Mouse (Mus musculus) myocyte (in vitro differentiated cells): ENCODE measurements around the gene Derl2. TPM values are rescaled to one million over a fixed set of nuclear protein-coding genes. Genes with fewer than 3 reads are reported as not detected.

Source experiments
- H3K27me3 ChIP-seq: one replicate; pipeline ENCODE4 v1.6.1; 2011; ENCODE audit not compliant: control insufficient read depth, insufficient read depth, insufficient read length
- H3K36me3 ChIP-seq: one replicate; pipeline ENCODE4 v1.6.1; 2011; ENCODE audit not compliant: control insufficient read depth, insufficient read depth
- H3K4me2 ChIP-seq: one replicate; pipeline ENCODE4 v1.6.1; 2011; ENCODE audit warnings: low read depth, control low read depth
- H3K4me3 ChIP-seq: one replicate; pipeline ENCODE4 v1.5.1; 2011; ENCODE audit warnings: mild to moderate bottlenecking, control low read depth, moderate library complexity
- H3K79me2 ChIP-seq: one replicate; pipeline ENCODE4 v1.6.1; 2011; ENCODE audit not compliant: control insufficient read depth, insufficient read depth
- H3ac ChIP-seq: one replicate; pipeline ENCODE4 v1.6.1; 2011; ENCODE audit not compliant: control insufficient read depth, insufficient read length
- CEBPB ChIP-seq: IDR thresholded peaks from 2 replicates; pipeline ENCODE4 v1.6.1; 2011; ENCODE audit warnings: mild to moderate bottlenecking, moderate library complexity; ENCODE audit not compliant: poor library complexity, insufficient read depth, severe bottlenecking
- E2F4 ChIP-seq: IDR thresholded peaks from one replicate; pipeline ENCODE4 v1.6.1; 2011; ENCODE audit warnings: mild to moderate bottlenecking, control low read depth, moderate library complexity; ENCODE audit not compliant: insufficient read depth
- MAX ChIP-seq: IDR thresholded peaks from one replicate; pipeline ENCODE4 v1.6.1; 2011; ENCODE audit warnings: low read depth, mild to moderate bottlenecking, control low read depth
- MYOD1 ChIP-seq, 3 experiments: IDR thresholded peaks; one replicate each; pipeline ENCODE4 v1.6.1; 2011; ENCODE audit warnings: control low read depth in 2 of 3, low read depth in 2 of 3, mild to moderate bottlenecking in 2 of 3, moderate library complexity in 1 of 3; ENCODE audit not compliant: insufficient read length in 2 of 3, control insufficient read depth in 1 of 3
- MYOG ChIP-seq, 3 experiments: IDR thresholded peaks; one replicate each; pipeline ENCODE4 v1.6.1; 2011; ENCODE audit warnings: control low read depth in 2 of 3, low read depth in 2 of 3, mild to moderate bottlenecking in 2 of 3; ENCODE audit not compliant: insufficient read length in 2 of 3, control insufficient read depth in 1 of 3, insufficient read depth in 1 of 3
- POLR2A ChIP-seq: IDR thresholded peaks from one replicate; pipeline ENCODE4 v1.6.1; 2011; ENCODE audit warnings: low read depth, mild to moderate bottlenecking, control low read depth, moderate library complexity; ENCODE audit not compliant: insufficient read length
- POLR2AphosphoS2 ChIP-seq: IDR thresholded peaks from one replicate; pipeline ENCODE4 v1.6.1; 2011; ENCODE audit warnings: low read depth, control low read depth; ENCODE audit not compliant: insufficient read length
- REST ChIP-seq: IDR thresholded peaks from one replicate; pipeline ENCODE4 v1.6.1; 2011; ENCODE audit warnings: mild to moderate bottlenecking, control low read depth, moderate library complexity; ENCODE audit not compliant: insufficient read depth, insufficient read length
- SRF ChIP-seq: IDR thresholded peaks from one replicate; pipeline ENCODE4 v1.6.1; 2011; ENCODE audit warnings: low read depth; ENCODE audit not compliant: control insufficient read depth, insufficient read length
- TCF12 ChIP-seq: IDR thresholded peaks from one replicate; pipeline ENCODE4 v1.6.1; 2011; ENCODE audit warnings: mild to moderate bottlenecking, control low read depth; ENCODE audit not compliant: poor library complexity, insufficient read depth, severe bottlenecking
- TCF3 ChIP-seq: IDR thresholded peaks from one replicate; pipeline ENCODE4 v1.6.1; 2011; ENCODE audit warnings: low read depth, control low read depth; ENCODE audit not compliant: insufficient read length
- USF1 ChIP-seq: IDR thresholded peaks from one replicate; pipeline ENCODE4 v1.6.1; 2011; ENCODE audit warnings: low read depth, mild to moderate bottlenecking, control low read depth, moderate library complexity
- polyA plus RNA-seq: library from polyadenylated mRNA; unstranded; fragments of >200 nt; fragmentation: generic; extraction: Trizol; gene quantifications from one replicate; pipeline ENCODE4 v1.2.1, GENCODE M21; 2012; ENCODE audit warnings: missing spikeins

Derl2 gene
- polyA plus RNA-seq, 1 experiment = 27.6 TPM

DNA sequence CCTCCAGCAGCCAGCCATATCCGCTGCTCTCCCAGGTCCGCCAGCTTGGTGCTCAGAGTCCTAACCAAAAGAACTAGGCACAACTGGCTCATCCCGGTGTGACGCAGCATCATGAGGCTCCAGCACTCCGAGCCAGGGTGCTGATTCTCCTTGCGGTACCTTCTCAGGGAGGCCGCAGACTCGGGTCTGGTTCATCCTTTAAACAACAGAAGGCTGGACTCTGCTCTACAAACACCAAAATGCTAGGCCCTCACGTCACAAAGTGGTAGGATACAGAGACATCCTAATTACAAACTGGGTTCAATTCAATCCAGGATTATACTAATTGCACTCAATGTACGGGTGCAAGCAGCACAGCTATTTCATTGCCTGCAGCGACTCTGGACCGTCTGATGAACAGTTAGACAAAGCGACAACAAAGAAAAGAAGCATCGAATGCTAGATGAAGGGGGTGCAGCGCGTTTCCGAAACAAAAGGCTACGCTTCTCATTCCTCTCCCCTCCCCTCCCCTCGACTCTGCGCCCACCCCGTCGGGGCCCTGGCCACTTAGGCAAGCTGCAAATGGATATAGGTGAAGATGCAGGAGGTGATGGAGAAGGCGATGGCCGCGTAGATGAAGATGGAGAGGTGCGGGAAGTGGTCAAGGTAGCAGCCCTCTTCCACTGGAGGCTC is 13.0 kb upstream of the Derl2 start:
- Histone ChIP-seq H3K4me3 (no peak overlapping the region), H3K4me2 (no peak overlapping the region), H3K27me3 (no peaks in the 10 kb centered on the region), H3ac (no peak overlapping the region), H3K79me2 (no peaks in the 10 kb centered on the region), H3K36me3 (peaks cover 6% of the 10 kb centered on the region)
- no peak for TF ChIP-seq TCF3
- TF ChIP-seq POLR2AphosphoS2 = no peak

DNA sequence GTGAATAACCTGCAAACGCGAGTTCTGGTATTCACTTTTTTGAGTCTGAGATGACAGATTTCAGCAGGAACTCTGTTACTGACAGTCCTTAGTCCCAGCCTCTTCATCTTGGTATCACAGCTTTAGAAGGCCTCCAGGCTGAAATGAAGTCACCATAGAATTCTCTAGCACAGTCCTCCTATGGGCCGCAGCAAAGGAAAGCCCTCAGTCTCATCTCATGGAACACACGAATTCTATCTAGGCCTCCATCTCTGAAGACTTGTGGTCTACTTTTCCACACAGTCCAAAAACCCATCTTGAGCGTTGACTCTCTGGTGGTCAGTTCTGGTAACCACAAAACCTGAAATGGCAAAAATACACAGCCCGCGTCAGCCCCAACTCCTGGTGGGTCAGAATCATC is 12.4 kb upstream of the Derl2 start:
- no peak overlapping the region for H3K4me2 ChIP-seq
- H3K4me3 ChIP-seq = no peak overlapping the region
- no peak overlapping the region for H3ac ChIP-seq
- peaks cover 12% of the 10 kb centered on the region for H3K36me3 ChIP-seq
- no peaks in the 10 kb centered on the region for H3K27me3 ChIP-seq
- H3K79me2 ChIP-seq = no peaks in the 10 kb centered on the region
- TF ChIP-seq POLR2A = no peak
- no peak for TF ChIP-seq CEBPB
- no peak for TF ChIP-seq E2F4
- no peak for TF ChIP-seq MYOD1 (IDR thresholded peaks at IDR 0.05; ENCODE audit: control insufficient read depth in 1 of 3, insufficient read length in 2 of 3, low read depth in 2 of 3)
- TF ChIP-seq POLR2AphosphoS2 = no peak
- TF ChIP-seq USF1 = no peak
- TF ChIP-seq TCF3 = no peak
- no peak for TF ChIP-seq MYOG (IDR thresholded peaks at IDR 0.05; ENCODE audit: control insufficient read depth in 1 of 3, insufficient read depth in 1 of 3, insufficient read length in 2 of 3, low read depth in 2 of 3)
- no peak for TF ChIP-seq SRF
- no peak for TF ChIP-seq REST
- no peak for TF ChIP-seq MAX
- TF ChIP-seq TCF12 = no peak

DNA sequence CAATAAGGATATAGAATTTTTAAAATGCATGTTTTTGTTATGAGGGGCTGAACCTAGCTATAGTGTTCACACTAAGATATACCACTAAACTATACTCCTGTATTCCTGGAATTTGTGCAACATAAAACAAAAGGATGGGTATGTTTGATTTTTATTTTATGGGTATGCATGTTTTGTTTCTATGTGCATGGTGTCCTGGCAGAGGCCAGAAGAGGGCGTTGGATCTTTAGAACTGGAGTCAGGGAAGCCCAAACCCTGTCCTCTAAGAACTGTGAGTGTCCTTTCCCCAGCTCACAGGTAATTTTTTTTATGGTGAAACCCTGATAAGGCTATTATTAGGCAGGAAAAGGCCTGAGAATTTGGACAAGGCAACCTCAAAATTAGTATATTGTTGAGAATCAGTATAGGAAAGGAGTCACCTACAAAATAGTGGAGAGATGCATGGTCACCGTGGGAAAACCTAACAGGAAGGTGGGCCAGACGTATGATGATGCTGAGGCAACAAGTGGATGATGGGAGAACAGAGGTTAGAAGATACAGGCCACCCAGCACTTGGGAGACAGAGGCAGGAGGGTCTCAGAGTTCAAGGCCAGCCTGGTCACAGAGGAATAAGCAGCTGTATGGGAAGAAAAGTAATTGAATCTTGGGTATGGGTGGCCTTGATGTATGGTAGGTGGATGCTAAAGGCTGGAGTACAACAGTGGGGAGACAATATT is 9.9 kb upstream of the Derl2 start:
- no peak for TF ChIP-seq MAX
- TF ChIP-seq SRF = no peak
- TF ChIP-seq POLR2A = no peak
- TF ChIP-seq E2F4 = no peak
- TF ChIP-seq TCF3 = no peak
- no peak for TF ChIP-seq CEBPB
- peak; percentile 53 for TF ChIP-seq POLR2AphosphoS2
- TF ChIP-seq REST = no peak
- Histone ChIP-seq H3K4me3 (no peak overlapping the region), H3K27me3 (no peaks in the 10 kb centered on the region), H3K79me2 (no peaks in the 10 kb centered on the region), H3K36me3 (peaks cover 36% of the 10 kb centered on the region), H3ac (no peak overlapping the region), H3K4me2 (no peak overlapping the region)

DNA sequence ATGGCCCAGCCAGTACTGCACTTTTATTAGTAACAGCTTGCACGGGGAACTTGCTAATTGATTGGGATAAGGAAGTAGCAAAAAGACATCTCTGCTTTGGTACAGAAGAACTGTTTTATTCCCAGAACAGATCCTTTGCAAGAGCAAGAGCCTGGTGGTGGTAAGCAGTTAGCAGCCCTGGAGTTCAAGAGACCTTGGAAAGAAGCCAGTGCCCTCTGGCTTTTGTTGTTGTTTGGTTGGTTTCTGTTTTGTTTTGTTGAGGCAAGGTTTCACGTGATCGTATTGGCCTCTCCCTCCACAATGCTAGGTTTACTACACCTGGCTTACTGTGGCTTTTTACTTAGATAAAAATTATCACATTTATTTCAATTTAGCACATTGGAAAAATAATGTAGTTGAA is 8.6 kb upstream of the Derl2 start:
- H3K4me3 ChIP-seq = no peak overlapping the region
- H3K4me2 ChIP-seq = no peak overlapping the region
- no peak overlapping the region for H3ac ChIP-seq
- no peak for TF ChIP-seq POLR2A
- TF ChIP-seq CEBPB = no peak
- TF ChIP-seq MYOG (IDR thresholded peaks at IDR 0.05; ENCODE audit: control insufficient read depth in 1 of 3, insufficient read depth in 1 of 3, insufficient read length in 2 of 3, low read depth in 2 of 3) = no peak
- no peak for TF ChIP-seq REST
- no peak for TF ChIP-seq SRF
- TF ChIP-seq USF1 = no peak
- no peak for TF ChIP-seq MYOD1 (IDR thresholded peaks at IDR 0.05; ENCODE audit: control insufficient read depth in 1 of 3, insufficient read length in 2 of 3, low read depth in 2 of 3)
- no peak for TF ChIP-seq TCF12
- TF ChIP-seq E2F4 = no peak
- TF ChIP-seq MAX = no peak
- no peak for TF ChIP-seq POLR2AphosphoS2
- no peak for TF ChIP-seq TCF3
- no peaks in the 10 kb centered on the region for H3K27me3 ChIP-seq
- H3K79me2 ChIP-seq = peaks cover 12% of the 10 kb centered on the region
- peaks cover 36% of the 10 kb centered on the region for H3K36me3 ChIP-seq

DNA sequence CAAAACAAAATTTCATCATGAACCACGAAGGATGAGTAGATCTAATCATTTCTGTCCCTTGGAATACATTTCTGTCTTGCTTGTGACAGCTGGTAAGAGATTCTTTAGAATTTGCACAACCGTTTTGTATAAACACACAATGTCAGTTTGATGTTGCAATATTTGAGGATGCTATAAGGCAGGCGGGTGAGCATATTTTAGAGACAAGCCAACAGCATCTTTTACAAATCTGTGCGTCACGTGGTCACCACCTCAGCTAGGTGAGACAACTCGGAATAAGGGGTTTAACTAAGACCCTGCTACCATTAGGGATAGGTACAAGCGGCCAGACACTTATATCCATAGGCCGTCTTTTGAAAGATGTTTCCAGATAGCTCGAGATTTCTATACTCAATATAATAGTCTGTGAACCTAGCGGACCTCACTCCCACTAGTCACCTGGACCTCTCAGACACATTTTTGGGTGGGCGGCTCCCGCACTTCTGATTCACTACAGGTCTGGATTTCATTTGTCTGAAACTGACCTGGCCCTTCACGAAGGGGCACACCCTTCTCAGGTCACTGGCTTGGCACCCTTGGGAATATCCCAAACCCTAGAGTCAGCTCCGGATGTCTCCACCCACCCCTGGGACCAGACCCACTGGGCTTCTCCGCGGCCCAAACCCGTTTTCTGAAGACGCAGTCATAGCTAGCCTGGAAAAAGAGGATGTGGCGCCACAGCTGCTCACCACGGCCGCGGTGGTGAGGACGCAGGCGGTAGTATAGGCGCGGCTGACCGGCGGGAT is 1.0 kb downstream of the Derl2 start:
- Histone ChIP-seq H3K4me2 (peak overlapping the region; percentile 91), H3ac (peak overlapping the region; percentile 32), H3K27me3 (no peaks in the 10 kb centered on the region), H3K79me2 (peaks cover 86% of the 10 kb centered on the region), H3K4me3 (peak overlapping the region; percentile 70), H3K36me3 (no peaks in the 10 kb centered on the region)
- TF ChIP-seq USF1 = peak; percentile 83
- TF ChIP-seq REST = no peak
